Mouse (Mus musculus): Measurements from ENCODE around the gene Myadml2.
A peak's percentile ranks its signal among the peaks of the same experiment; 100 is the strongest.

The Myadml2 gene

GRCm38 (mm10) chr11:120609250-120609649 is 38.7 kb downstream of the Myadml2 start:
- DNase-seq (ENCODE audit: low read depth), result no peak

GRCm38 (mm10) chr11:120608241-120609034 is 39.5 kb downstream of the Myadml2 start, which contains the start of gene Npb:
Npb (plus strand) TSS chr11:120608477.
- DNase-seq (ENCODE audit: low read depth), result no peak

GRCm38 (mm10) chr11:120606764-120607163 is 41.2 kb downstream of the Myadml2 start:
- no peak for DNase-seq (ENCODE audit: low read depth)

- DNase-seq (ENCODE audit: low read depth), result no peak
These were observed 42.3 kb downstream of the Myadml2 start for GRCm38 (mm10) chr11:120605667-120606066.

- DNase-seq (ENCODE audit: low read depth), result no peak
These were observed 44.4 kb downstream of the Myadml2 start for GRCm38 (mm10) chr11:120603545-120603944.

- no peak for DNase-seq (ENCODE audit: low read depth)
These were observed 47.2 kb downstream of the Myadml2 start for GRCm38 (mm10) chr11:120600716-120601115.

GRCm38 (mm10) chr11:120598990-120599549 is 48.9 kb downstream of the Myadml2 start:
- no peak for DNase-seq (ENCODE audit: low read depth)

GRCm38 (mm10) chr11:120598283-120598989 is 49.5 kb downstream of the Myadml2 start, which contains the start of the genes Alyref and Anapc11:
Alyref (minus strand) TSS chr11:120598365.
Anapc11 (plus strand) TSS chr11:120598421.
- DNase-seq (ENCODE audit: low read depth), result peak; percentile 92

GRCm38 (mm10) chr11:120597240-120598235 is 50.4 kb downstream of the Myadml2 start:
- no peak for DNase-seq (ENCODE audit: low read depth)
